Mouse (Mus musculus): ENCODE measurements around the gene Lama4. TPM values are rescaled to one million over a fixed set of nuclear protein-coding genes. Genes with fewer than 3 reads are reported as not detected.

Gene Lama4
- polyA plus RNA-seq (2014; fragmentation: Illumina TruSeq; extraction: RNeasy Lipid Tissue Mini Kit (QIAGEN cat#74804); ENCODE audit: low read depth, low replicate concordance): 4.7 TPM

DNA sequence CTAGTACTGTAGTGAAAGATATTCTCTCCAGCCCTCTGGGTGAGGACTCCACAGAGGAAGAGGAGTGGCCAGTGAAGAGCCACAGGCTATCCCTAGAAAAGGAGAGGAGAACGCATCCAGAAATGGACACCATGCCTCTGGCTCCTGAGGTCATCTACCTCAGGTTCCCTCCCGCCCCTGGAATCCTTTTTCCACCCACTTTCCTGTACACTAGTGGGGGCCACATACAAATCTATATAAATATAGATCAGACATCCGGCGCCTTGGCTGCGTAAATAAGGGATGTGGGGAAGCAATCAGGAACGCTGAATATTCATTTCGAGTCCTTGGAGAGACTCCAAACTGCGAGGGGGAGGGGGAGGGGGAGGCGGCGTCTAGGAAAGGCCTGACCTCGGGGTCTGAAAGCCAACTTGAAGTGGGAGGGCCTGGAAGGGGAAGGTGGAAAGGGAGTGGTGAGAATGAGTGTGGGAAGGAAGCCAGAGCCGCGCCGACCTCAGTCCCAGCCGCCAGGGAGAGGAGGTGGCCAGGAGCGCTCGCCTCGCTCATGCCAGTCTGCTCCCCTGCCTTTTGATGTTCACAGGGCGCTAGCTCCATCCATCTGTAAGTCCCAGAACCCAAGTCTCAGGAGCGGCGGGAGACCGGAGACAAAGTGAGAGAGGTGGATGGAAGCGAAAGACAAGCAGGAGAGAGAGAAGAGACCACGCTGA lies at the start of gene Lama4:
Gene Lama4, plus strand, starts transcription at position 441 of the 707 bp plus-strand sequence.

DNA sequence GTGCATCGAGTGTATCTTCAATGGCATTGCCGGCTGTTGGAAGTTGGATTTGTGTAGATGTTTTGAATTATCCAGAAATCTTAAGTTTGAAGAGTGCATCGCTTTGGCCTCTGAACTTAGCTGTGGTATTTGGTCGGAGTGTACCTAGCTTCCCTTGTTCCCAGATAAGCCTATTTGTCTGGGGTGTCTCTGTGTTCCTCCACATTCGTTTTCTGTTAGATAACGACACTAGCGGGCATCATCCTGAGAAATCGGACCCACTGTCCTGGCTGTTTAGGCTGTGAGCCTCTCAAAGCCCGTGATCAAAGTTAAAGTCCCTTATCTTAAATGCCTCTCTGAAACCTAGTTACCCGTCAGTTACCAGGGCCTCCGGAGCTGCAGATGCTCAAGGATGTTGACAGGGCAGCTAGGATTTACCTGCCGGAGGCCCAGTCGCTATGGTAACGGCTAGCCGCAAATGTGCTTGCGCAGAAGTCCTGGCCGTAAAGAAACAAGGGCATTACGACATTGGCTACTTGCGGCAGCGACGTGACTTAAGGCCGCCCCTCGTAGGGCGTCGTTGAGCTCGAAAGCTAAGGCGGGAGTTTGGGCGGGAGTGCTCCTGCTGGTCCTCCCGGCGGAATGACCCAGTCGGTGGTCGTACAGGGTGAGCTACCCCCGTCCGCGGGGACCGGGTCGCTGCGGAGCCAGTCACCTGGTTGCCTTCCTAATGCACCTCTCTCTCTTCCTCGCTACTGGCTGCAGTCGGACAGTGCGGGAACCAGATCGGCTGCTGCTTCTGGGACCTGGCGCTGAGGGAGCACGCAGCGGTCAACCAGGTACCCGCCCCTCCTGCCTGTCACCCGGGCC lies 168.4 kb downstream of the Lama4 start, which contains the start of the genes Fam229b and Tube1:
Gene Fam229b, minus strand, starts transcription at position 453 of the 849 bp plus-strand sequence.
Gene Tube1, plus strand, starts transcription at position 515 of the 849 bp plus-strand sequence.

Other genes starting within 250 kb of the Lama4 start
- gene Rfpl4b, start 143.7 kb upstream of the Lama4 start, polyA plus RNA-seq (2014; fragmentation: Illumina TruSeq; extraction: RNeasy Lipid Tissue Mini Kit (QIAGEN cat#74804); ENCODE audit: low read depth, low replicate concordance): not detected
- gene Fam229b, start 168.4 kb downstream of the Lama4 start, polyA plus RNA-seq (2014; fragmentation: Illumina TruSeq; extraction: RNeasy Lipid Tissue Mini Kit (QIAGEN cat#74804); ENCODE audit: low read depth, low replicate concordance): 11.8 TPM
- gene Tube1, start 168.5 kb downstream of the Lama4 start, polyA plus RNA-seq (2014; fragmentation: Illumina TruSeq; extraction: RNeasy Lipid Tissue Mini Kit (QIAGEN cat#74804); ENCODE audit: low read depth, low replicate concordance): 0.65 TPM
- gene Ccn6, start 198.3 kb downstream of the Lama4 start, polyA plus RNA-seq (2014; fragmentation: Illumina TruSeq; extraction: RNeasy Lipid Tissue Mini Kit (QIAGEN cat#74804); ENCODE audit: low read depth, low replicate concordance): not detected

Measured in kidney, adult 10 weeks (tissue).